Mouse (Mus musculus): Measurements from ENCODE around the gene Arid1b. TPM values are rescaled to one million over a fixed set of nuclear protein-coding genes. Genes with fewer than 3 reads are reported as not detected.

Gene Arid1b
- polyA plus RNA-seq, 1 experiment from 2014 or later: 7.2 TPM

DNA sequence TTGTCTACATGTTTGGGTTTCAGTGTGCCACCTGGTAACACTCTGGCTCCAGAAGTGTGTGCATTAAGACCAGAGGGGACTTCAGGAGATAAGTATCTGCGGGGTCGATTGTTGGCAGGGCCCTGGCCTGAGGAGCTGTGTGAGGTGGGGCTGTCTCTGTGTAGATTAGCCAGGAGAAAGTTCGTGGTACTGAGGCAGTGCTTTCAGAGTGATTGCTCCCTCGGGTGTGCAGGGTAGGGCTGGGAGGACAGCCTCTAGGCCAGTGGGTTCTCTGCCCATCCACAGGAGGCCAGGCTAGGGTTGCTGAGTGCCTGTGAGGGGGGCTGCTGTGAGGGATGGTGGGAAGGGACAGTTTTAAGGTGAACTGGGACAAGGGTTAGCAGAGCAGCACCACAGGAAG, 63.2 kb downstream of the Arid1b start:
- ATAC-seq (no peak), DNase-seq (ENCODE audit: low spot score) (no peak)
- Histone ChIP-seq H3K4me3 (ENCODE audit: low read depth, low read length) (no peak overlapping the region), H3K27me3 (replicated peaks; ENCODE audit: insufficient read depth, low read length) (no peaks in the 10 kb centered on the region), H3K4me1 (ENCODE audit: insufficient read depth, low read depth, low read length) (peaks cover 38% of the 10 kb centered on the region; the same call in 1 of the 2 replicates), H3K4me2 (replicated peaks; ENCODE audit: low read depth, low read length) (no peak overlapping the region), H3K9me3 (ENCODE audit: low read length) (no peaks in the 10 kb centered on the region), H3K36me3 (ENCODE audit: insufficient read depth, low read length) (no peaks in the 10 kb centered on the region), H3K9ac (replicated peaks; ENCODE audit: low read depth) (no peak overlapping the region), H3K27ac (ENCODE audit: low read length) (peak overlapping the region; percentile 5; the same call in 1 of the 2 replicates)
- no peak for TF ChIP-seq EP300 (IDR thresholded peaks at IDR 0.05)
- no peak for TF ChIP-seq CTCF (IDR thresholded peaks at IDR 0.05)
- WGBS: 21% methylated on average over 4 of the region's 4 CpGs

GRCm38 (mm10) chr17:5057944-5058720, 64.0 kb downstream of the Arid1b start:
- Histone ChIP-seq H3K27ac (ENCODE audit: low read length) (peak overlapping the region; percentile 71), H3K4me3 (ENCODE audit: low read depth, low read length) (no peak overlapping the region; the same call in 1 of the 2 replicates), H3K4me2 (replicated peaks; ENCODE audit: low read depth, low read length) (no peak overlapping the region; the same call in 1 of the 2 replicates), H3K27me3 (replicated peaks; ENCODE audit: insufficient read depth, low read length) (no peaks in the 10 kb centered on the region), H3K9ac (replicated peaks; ENCODE audit: low read depth) (no peak overlapping the region), H3K36me3 (ENCODE audit: insufficient read depth, low read length) (no peaks in the 10 kb centered on the region), H3K9me3 (ENCODE audit: low read length) (no peaks in the 10 kb centered on the region), H3K4me1 (ENCODE audit: insufficient read depth, low read depth, low read length) (peaks cover 36% of the 10 kb centered on the region; the same call in 1 of the 2 replicates)
- ATAC-seq: peak; percentile 87
- WGBS: 4% methylated on average over 10 of the region's 10 CpGs
- DNase-seq (ENCODE audit: low spot score): peak; percentile 86
- peak; percentile 39 for TF ChIP-seq CTCF (IDR thresholded peaks at IDR 0.05)
- TF ChIP-seq EP300 (IDR thresholded peaks at IDR 0.05): no peak; the same call in 1 of the 2 replicates

DNA sequence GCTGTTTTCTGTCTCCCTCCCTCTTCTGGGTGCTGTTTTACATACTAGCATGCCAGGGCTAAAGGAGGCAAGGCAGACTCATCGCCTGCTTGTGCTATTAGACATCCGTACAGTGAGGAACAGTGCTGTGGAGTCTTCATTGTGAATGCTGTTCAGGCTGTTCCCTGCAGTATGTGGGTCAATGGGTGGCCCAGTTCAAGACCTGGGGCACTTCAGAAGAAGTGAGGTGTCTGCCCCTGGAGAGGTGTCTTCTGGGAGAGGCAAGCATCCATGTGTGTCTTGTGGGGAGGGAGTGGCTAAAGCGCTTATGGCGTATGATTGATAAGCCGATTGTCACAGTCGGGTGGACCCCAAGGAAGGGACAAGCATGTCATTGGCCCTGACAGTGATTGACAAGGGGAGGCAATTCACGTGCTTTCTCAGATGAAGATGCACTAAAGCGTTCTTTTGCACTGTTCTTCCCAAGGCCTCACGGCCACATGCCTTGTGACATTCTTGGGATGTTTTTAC, 65.0 kb downstream of the Arid1b start:
- Histone ChIP-seq H3K27me3 (replicated peaks; ENCODE audit: insufficient read depth, low read length) (no peaks in the 10 kb centered on the region), H3K27ac (ENCODE audit: low read length) (peak overlapping the region; percentile 29; the same call in 1 of the 2 replicates), H3K4me2 (replicated peaks; ENCODE audit: low read depth, low read length) (no peak overlapping the region), H3K9me3 (ENCODE audit: low read length) (no peaks in the 10 kb centered on the region), H3K9ac (replicated peaks; ENCODE audit: low read depth) (no peak overlapping the region), H3K4me1 (ENCODE audit: insufficient read depth, low read depth, low read length) (peaks cover 36% of the 10 kb centered on the region; the same call in 1 of the 2 replicates), H3K36me3 (ENCODE audit: insufficient read depth, low read length) (no peaks in the 10 kb centered on the region), H3K4me3 (ENCODE audit: low read depth, low read length) (no peak overlapping the region)
- ATAC-seq: no peak
- DNase-seq (ENCODE audit: low spot score): no peak
- no peak for TF ChIP-seq CTCF (IDR thresholded peaks at IDR 0.05)
- no peak for TF ChIP-seq EP300 (IDR thresholded peaks at IDR 0.05)
- WGBS: 59% methylated on average over 9 of the region's 9 CpGs

- Histone ChIP-seq H3K9me3 (ENCODE audit: low read length) (no peaks in the 10 kb centered on the region), H3K9ac (replicated peaks; ENCODE audit: low read depth) (no peak overlapping the region), H3K4me1 (ENCODE audit: insufficient read depth, low read depth, low read length) (peaks cover 36% of the 10 kb centered on the region; the same call in 1 of the 2 replicates), H3K27me3 (replicated peaks; ENCODE audit: insufficient read depth, low read length) (no peaks in the 10 kb centered on the region), H3K27ac (ENCODE audit: low read length) (no peak overlapping the region), H3K4me2 (replicated peaks; ENCODE audit: low read depth, low read length) (no peak overlapping the region), H3K36me3 (ENCODE audit: insufficient read depth, low read length) (no peaks in the 10 kb centered on the region), H3K4me3 (ENCODE audit: low read depth, low read length) (no peak overlapping the region)
- DNase-seq (ENCODE audit: low spot score): no peak
- WGBS: 51% methylated on average over 5 of the region's 5 CpGs
- TF ChIP-seq EP300 (IDR thresholded peaks at IDR 0.05) (no peak), CTCF (IDR thresholded peaks at IDR 0.05) (no peak)
- no peak for ATAC-seq
These were observed 66.5 kb downstream of the Arid1b start for GRCm38 (mm10) chr17:5060515-5061084.

DNA sequence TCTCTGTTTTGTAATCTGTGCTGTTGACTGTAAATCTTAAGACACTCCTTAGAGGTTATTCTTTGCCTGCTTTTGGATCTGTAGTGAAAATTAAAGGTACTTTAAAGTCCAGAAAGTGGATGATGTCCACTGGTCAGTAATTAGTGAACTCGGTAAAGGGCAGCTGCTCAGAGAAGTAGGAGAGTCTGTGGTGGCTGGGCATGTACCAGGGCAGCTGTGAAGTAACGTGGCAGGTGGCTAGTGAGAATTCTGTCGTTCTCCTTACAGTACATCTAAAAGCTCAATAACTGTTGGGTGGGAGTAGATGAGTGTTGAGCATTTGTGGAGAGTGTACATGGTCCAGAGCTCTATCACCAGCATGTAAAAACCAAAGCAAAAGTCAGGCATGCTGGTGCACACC, 67.1 kb downstream of the Arid1b start:
- ATAC-seq: no peak
- 63% methylated on average over 3 of the region's 3 CpGs for WGBS

DNA sequence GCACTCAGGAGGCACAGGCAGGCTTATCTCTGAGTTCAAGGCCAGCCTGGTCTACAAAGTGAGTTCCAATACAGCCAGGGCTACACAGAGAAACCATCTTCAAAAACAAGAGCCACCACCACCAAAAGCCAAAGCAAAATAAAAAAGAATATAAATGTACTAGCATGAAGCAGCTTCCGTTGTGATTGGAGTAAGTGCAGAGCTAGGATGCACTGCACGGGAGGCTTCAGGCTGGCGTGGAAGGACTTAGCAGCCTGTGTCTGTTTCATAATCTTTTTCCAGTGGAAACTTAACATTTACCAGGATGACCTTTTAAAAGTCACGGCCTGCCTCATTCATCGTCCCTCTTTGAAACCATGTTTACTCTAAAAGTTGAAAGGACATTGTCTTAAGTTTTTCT, 67.5 kb downstream of the Arid1b start:
- ATAC-seq (no peak), DNase-seq (ENCODE audit: low spot score) (no peak)
- WGBS: 44% methylated on average over 5 of the region's 5 CpGs
- TF ChIP-seq CTCF (IDR thresholded peaks at IDR 0.05): no peak
- TF ChIP-seq EP300 (IDR thresholded peaks at IDR 0.05): no peak
- peaks cover 36% of the 10 kb centered on the region; the same call in 1 of the 2 replicates for H3K4me1 ChIP-seq (ENCODE audit: insufficient read depth, low read depth, low read length)
- no peaks in the 10 kb centered on the region for H3K27me3 ChIP-seq (replicated peaks; ENCODE audit: insufficient read depth, low read length)
- H3K9ac ChIP-seq (replicated peaks; ENCODE audit: low read depth): no peak overlapping the region
- H3K9me3 ChIP-seq (ENCODE audit: low read length): no peaks in the 10 kb centered on the region
- no peak overlapping the region for H3K4me2 ChIP-seq (replicated peaks; ENCODE audit: low read depth, low read length)
- H3K36me3 ChIP-seq (ENCODE audit: insufficient read depth, low read length): no peaks in the 10 kb centered on the region
- H3K4me3 ChIP-seq (ENCODE audit: low read depth, low read length): no peak overlapping the region
- no peak overlapping the region for H3K27ac ChIP-seq (ENCODE audit: low read length)

More for the DNA sequence above, 67.1 kb downstream of the Arid1b start:
- Histone ChIP-seq H3K4me1 (ENCODE audit: insufficient read depth, low read depth, low read length) (peaks cover 36% of the 10 kb centered on the region; the same call in 1 of the 2 replicates), H3K27ac (ENCODE audit: low read length) (no peak overlapping the region), H3K27me3 (replicated peaks; ENCODE audit: insufficient read depth, low read length) (no peaks in the 10 kb centered on the region), H3K36me3 (ENCODE audit: insufficient read depth, low read length) (no peaks in the 10 kb centered on the region), H3K9me3 (ENCODE audit: low read length) (no peaks in the 10 kb centered on the region), H3K9ac (replicated peaks; ENCODE audit: low read depth) (no peak overlapping the region), H3K4me3 (ENCODE audit: low read depth, low read length) (no peak overlapping the region), H3K4me2 (replicated peaks; ENCODE audit: low read depth, low read length) (no peak overlapping the region)
- TF ChIP-seq CTCF (IDR thresholded peaks at IDR 0.05) (no peak), EP300 (IDR thresholded peaks at IDR 0.05) (no peak)
- DNase-seq (ENCODE audit: low spot score): no peak

All from lung, postnatal 0 days (tissue).